Mouse (Mus musculus) brain, embryonic 14.5 days (tissue): ENCODE measurements around the gene Pnpt1.

ENCODE experiments used
- CTCF ChIP-seq: fragments of 200-500 bp; IDR thresholded peaks from 2 replicates; pipeline ENCODE4 v1.5.1; 2012; ENCODE audit warnings: inconsistent platforms, mild to moderate bottlenecking, moderate library complexity, borderline replicate concordance; ENCODE audit not compliant: insufficient read depth, insufficient read length; ENCODE audit errors: extremely low read depth
- POLR2A ChIP-seq: fragments of 200-500 bp; IDR thresholded peaks from 2 replicates; pipeline ENCODE4 v1.6.1; 2012; ENCODE audit warnings: mild to moderate bottlenecking, inconsistent platforms, borderline replicate concordance; ENCODE audit not compliant: poor library complexity, insufficient read depth, insufficient read length, severe bottlenecking; ENCODE audit errors: extremely low read depth

- TF ChIP-seq CTCF (no peak), POLR2A (peak; percentile 61; the same call in 1 of the 2 replicates)
Observed at GRCm38 (mm10) chr11:29172563-29173124, 42.1 kb downstream of the Pnpt1 start, which contains the start of gene Ppp4r3b.
